Mouse (Mus musculus) midbrain, embryonic 10.5 days (tissue): ENCODE data around the gene Zdhhc19. TPM values are rescaled to one million over a fixed set of nuclear protein-coding genes. Genes with fewer than 3 reads are reported as not detected.

Experiments
- polyA plus RNA-seq: library from polyadenylated mRNA; unstranded; fragments of >200 nt; fragmentation: Nextera tagmentation; extraction: Ambion mirVana; gene quantifications from 2 replicates; pipeline ENCODE4 v1.2.1, GENCODE M21; 2016

Zdhhc19 gene
- polyA plus RNA-seq, 1 experiment from 2014 or later = not detected

Other genes starting within 250 kb of the Zdhhc19 start
- 7.0 and 8.6 TPM in 2 replicates for gene Fbxo45, start 249.1 kb upstream of the Zdhhc19 start, polyA plus RNA-seq
- gene Wdr53, start 249.0 kb upstream of the Zdhhc19 start, polyA plus RNA-seq = 18.6 and 19.2 TPM in 2 replicates
- gene Smco1, start 224.8 kb upstream of the Zdhhc19 start, polyA plus RNA-seq = 0.07 TPM in 1 of 2 replicates, not detected in the other
- 34.6 and 35.2 TPM in 2 replicates for gene Rnf168, start 218.8 kb upstream of the Zdhhc19 start, polyA plus RNA-seq
- 25.7 and 28.5 TPM in 2 replicates for gene Ubxn7, start 164.0 kb upstream of the Zdhhc19 start, polyA plus RNA-seq
- gene Tm4sf19, start 95.8 kb upstream of the Zdhhc19 start, polyA plus RNA-seq = not detected in 2 replicates
- gene Tctex1d2, start 76.6 kb upstream of the Zdhhc19 start, polyA plus RNA-seq = 34.6 and 36.3 TPM in 2 replicates
- gene Pcyt1a, start 65.3 kb upstream of the Zdhhc19 start, polyA plus RNA-seq = 43.1 and 46.4 TPM in 2 replicates
- 0.16 and 0.35 TPM in 2 replicates for gene Slc51a, start 8.4 kb upstream of the Zdhhc19 start, polyA plus RNA-seq
- gene Tfrc, start 112.7 kb downstream of the Zdhhc19 start, polyA plus RNA-seq = 68.7 and 71.9 TPM in 2 replicates
- gene Tnk2, start 147.6 kb downstream of the Zdhhc19 start, polyA plus RNA-seq = 8.4 and 9.8 TPM in 2 replicates
- 0.32 and 1.5 TPM in 2 replicates for gene Muc4, start 239.6 kb downstream of the Zdhhc19 start, polyA plus RNA-seq